Mouse (Mus musculus): ENCODE results near the gene Wnt6. TPM values are rescaled to one million over a fixed set of nuclear protein-coding genes. Genes with fewer than 3 reads are reported as not detected.

Wnt6 gene
- polyA plus RNA-seq, 1 experiment from 2014 or later, result 51.8 TPM

DNA sequence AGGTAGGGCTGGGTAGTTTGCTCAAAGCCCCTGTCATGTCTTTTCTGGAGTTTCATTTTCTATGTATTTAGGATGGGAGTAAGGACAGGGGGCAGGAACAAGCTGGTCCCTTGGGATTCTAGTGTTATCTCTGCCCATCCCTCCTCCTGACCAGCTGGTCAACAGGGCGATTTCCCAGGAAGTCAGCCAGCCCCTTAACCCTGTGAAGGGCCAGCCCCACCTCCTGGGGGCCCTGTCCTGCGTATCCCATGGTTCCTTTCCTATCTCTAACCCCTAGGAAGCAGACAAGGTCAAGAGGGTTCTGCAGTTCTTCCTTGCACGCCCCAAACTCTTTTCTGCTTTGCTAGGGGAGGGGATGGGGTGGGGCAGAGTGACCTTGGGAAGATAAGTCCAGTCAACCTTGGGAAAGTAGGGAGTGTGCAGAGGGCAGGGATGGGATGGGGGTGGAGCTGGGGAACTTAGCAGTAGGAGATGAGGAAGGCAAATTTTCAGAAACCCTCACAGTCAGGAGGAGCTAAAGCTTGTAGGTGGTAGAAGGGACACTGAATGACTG, 7.3 kb downstream of the Wnt6 start:
- Histone ChIP-seq H3K27ac (no peak overlapping the region), H3K9ac (no peak overlapping the region), H3K27me3 (peaks cover 95% of the 10 kb centered on the region), H3K4me3 (no peak overlapping the region), H3K4me2 (replicated peaks) (no peak overlapping the region), H3K4me1 (peaks cover 20% of the 10 kb centered on the region), H3K36me3 (no peaks in the 10 kb centered on the region), H3K9me3 (no peaks in the 10 kb centered on the region)
- 30% methylated on average over 3 of the region's 3 CpGs for WGBS
- no peak for ATAC-seq (ENCODE audit: low FRiP score, low read depth)

DNA sequence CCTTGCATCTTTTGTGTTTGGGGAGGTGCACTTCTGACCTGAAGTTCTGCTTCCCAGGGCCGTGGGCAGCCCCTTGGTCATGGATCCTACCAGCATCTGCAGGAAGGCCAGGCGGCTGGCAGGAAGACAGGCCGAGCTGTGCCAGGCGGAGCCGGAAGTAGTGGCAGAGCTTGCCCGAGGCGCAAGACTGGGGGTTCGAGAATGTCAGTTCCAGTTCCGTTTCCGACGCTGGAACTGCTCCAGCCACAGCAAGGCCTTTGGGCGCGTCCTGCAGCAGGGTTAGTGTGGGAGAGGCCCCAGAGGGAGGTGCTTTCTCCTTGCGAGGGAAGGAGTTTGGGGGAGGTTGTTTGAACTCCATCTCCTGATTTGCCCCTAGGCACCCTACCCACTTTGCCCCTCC, 10.4 kb downstream of the Wnt6 start:
- Histone ChIP-seq H3K36me3 (no peaks in the 10 kb centered on the region), H3K27me3 (peaks cover 94% of the 10 kb centered on the region), H3K4me2 (replicated peaks) (no peak overlapping the region), H3K9ac (no peak overlapping the region), H3K4me1 (peaks cover 22% of the 10 kb centered on the region), H3K27ac (no peak overlapping the region), H3K4me3 (no peak overlapping the region), H3K9me3 (peaks cover 5% of the 10 kb centered on the region; the same call in 1 of the 2 replicates)
- 18% methylated on average over 14 of the region's 14 CpGs for WGBS
- ATAC-seq (ENCODE audit: low FRiP score, low read depth), result no peak

DNA sequence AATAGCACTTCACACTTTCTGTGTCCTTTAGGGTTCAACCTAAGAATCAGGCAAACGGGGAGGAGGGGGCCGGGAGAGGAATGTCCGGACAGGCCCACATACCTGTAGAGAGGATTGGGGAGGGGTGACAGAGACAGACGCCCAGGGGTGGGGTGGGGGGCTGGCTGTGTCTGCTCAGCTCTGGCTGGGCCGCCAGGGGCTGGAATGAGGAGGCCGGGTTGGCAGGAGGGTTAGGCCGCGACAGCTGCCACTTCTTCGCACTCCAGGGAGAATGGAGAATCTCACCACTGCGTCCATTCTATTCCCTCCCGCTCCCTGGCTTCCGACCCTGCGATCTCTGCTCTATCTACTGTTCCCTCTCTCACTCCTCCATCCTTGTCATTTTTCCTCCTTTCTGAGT, 11.9 kb downstream of the Wnt6 start:
- Histone ChIP-seq H3K27me3 (peaks cover 95% of the 10 kb centered on the region), H3K36me3 (no peaks in the 10 kb centered on the region), H3K4me2 (replicated peaks) (peak overlapping the region; percentile 79), H3K9ac (peak overlapping the region; percentile 59; the same call in 1 of the 2 replicates), H3K4me1 (peaks cover 26% of the 10 kb centered on the region), H3K9me3 (peaks cover 5% of the 10 kb centered on the region; the same call in 1 of the 2 replicates), H3K4me3 (peak overlapping the region; percentile 44), H3K27ac (peak overlapping the region; percentile 22; the same call in 1 of the 2 replicates)
- 3% methylated on average over 12 of the region's 13 CpGs for WGBS
- no peak for ATAC-seq (ENCODE audit: low FRiP score, low read depth)

DNA sequence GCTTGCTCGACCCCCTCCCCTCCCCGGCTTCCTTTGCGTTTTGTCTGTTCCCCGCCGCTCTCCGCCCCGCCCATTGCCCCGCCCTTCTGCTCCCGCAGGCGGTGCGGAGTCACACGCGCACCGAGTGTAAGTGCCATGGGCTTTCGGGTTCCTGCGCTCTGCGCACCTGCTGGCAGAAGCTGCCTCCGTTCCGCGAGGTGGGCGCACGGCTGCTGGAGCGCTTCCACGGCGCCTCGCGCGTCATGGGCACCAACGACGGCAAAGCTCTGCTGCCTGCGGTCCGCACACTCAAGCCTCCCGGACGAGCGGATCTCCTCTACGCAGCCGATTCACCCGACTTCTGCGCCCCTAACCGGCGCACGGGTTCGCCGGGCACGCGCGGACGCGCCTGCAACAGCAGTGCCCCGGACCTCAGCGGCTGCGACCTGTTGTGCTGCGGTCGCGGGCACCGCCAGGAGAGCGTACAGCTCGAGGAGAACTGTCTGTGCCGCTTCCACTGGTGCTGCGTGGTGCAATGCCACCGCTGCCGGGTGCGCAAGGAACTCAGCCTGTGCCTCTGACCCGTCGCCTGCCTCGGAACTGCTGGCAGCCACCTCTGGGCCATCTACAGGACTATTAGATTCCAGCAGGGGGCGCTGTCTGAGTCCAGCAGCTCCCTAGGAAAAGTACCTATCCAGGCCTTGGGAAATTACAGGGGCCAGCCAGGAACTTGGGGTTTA, 12.5 kb downstream of the Wnt6 start:
- H3K9ac ChIP-seq, result peak overlapping the region; percentile 59
- no peak for ATAC-seq (ENCODE audit: low FRiP score, low read depth)
- peak overlapping the region; percentile 79 for H3K4me2 ChIP-seq (replicated peaks)
- H3K36me3 ChIP-seq, result no peaks in the 10 kb centered on the region
- WGBS, result under 1% methylated on average over 67 of the region's 67 CpGs
- H3K9me3 ChIP-seq, result peaks cover 5% of the 10 kb centered on the region; the same call in 1 of the 2 replicates
- peak overlapping the region; percentile 44 for H3K4me3 ChIP-seq
- H3K27ac ChIP-seq, result no peak overlapping the region
- peaks cover 95% of the 10 kb centered on the region for H3K27me3 ChIP-seq
- peaks cover 32% of the 10 kb centered on the region for H3K4me1 ChIP-seq

DNA sequence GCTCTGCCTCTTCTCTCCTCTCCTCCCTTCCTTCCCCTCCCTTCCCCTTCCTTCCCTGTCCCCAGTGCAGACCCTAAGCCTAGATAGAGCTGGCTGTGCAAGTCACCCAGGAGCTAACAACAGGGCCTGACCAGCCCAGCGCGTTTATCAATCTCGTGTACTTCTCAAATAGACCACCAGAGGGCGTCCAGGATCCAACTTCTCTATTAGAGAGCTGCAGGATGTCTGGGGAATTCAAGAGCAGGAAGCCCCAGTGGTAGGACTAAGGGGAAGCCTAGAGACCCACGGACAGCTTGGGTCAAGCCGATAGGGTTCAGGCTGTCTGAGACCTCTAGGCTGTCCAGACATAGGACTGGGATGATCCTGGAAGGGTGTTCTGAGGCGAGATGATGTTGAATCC, 16.2 kb downstream of the Wnt6 start:
- 6% methylated on average over 7 of the region's 7 CpGs for WGBS
- Histone ChIP-seq H3K36me3 (no peaks in the 10 kb centered on the region), H3K9me3 (peaks cover 5% of the 10 kb centered on the region; the same call in 1 of the 2 replicates), H3K4me3 (no peak overlapping the region), H3K4me1 (peaks cover 53% of the 10 kb centered on the region), H3K4me2 (replicated peaks) (no peak overlapping the region), H3K27me3 (peaks cover 99% of the 10 kb centered on the region), H3K9ac (no peak overlapping the region), H3K27ac (no peak overlapping the region)
- no peak for ATAC-seq (ENCODE audit: low FRiP score, low read depth)

DNA sequence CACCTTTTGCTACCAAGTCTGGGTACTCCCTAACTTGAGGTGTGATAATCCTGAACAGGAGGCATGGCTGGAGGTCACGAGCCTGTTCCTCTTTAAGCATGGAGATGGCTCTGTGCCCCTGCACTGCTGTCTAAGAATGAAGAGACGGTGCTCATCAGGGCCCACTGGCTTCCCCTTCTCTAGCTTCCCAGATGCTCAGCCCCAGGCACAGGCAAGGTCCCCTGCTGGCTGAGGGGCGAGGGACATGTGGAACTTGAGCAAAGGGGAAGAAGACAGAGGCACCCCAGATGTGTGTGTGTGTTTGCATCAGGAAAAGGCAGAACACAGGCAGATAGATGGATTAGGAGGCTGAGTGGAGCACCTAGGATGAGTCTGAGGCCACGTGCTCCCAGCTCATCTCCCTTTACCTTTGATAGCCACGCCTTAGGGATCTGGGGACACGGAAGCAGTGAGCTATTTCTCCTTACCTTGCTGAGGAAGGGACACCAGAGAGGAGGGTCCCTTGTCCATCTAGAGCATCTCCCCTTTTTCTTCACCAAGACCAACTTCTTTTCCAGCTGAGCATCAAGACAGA, 17.0 kb downstream of the Wnt6 start:
- WGBS, result 17% methylated on average over 6 of the region's 6 CpGs
- H3K9ac ChIP-seq, result no peak overlapping the region
- no peak overlapping the region for H3K4me3 ChIP-seq
- H3K27ac ChIP-seq, result no peak overlapping the region
- H3K9me3 ChIP-seq, result peaks cover 5% of the 10 kb centered on the region; the same call in 1 of the 2 replicates
- ATAC-seq (ENCODE audit: low FRiP score, low read depth), result no peak
- peaks cover 53% of the 10 kb centered on the region for H3K4me1 ChIP-seq
- peaks cover 99% of the 10 kb centered on the region for H3K27me3 ChIP-seq
- no peak overlapping the region for H3K4me2 ChIP-seq (replicated peaks)
- H3K36me3 ChIP-seq, result no peaks in the 10 kb centered on the region

DNA sequence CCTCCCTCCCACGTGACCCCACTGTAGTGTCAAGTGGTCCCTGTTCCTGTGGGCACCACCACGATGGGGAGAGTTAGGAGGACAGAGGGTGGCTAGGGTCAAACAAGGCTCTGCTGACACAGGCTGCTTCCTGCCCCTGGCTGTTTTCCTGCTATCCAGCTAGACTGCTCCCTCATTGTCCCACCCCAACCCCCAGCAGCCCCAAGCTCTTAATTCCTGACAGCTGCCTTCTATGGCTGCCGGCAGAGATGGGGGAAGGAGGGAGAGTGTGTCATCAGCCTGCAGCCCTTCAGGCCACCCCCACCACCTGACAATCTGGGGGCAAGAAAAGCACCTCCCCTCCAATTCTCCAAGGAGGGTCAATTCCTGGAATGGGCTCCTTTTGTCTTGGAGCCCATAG, 18.4 kb downstream of the Wnt6 start:
- Histone ChIP-seq H3K9ac (no peak overlapping the region), H3K36me3 (no peaks in the 10 kb centered on the region)
- no peak for ATAC-seq (ENCODE audit: low FRiP score, low read depth)

DNA sequence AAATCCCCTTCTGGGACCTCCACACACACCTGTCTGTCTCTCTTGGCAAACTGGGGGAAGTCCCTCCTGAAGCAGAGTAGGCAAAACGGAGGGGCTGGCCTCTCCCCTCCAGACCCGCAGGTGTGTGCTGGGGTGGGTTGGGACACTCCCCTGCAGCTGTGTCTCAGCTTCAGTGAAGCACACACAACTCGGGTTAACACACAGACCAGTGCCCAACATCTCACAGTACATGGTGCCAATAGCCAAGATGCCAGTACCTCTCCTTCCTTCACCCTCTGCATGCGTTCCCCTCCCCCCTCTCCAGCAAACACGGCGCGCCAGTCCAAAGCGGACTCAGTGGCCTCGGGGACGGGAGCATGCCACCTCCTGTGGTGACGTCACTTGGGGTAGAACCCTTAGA, 19.6 kb downstream of the Wnt6 start, which contains the start of gene Wnt10a:
Gene Wnt10a, plus strand, starts transcription at position 268 of the 400 bp plus-strand sequence.
- H3K4me3 ChIP-seq, result peak within 1 kb of the TSS; percentile 42
- H3K9me3 ChIP-seq, result no peaks in the 10 kb centered on the region
- H3K4me2 ChIP-seq (replicated peaks), result peak within 1 kb of the TSS; percentile 72
- peak within 1 kb of the TSS; percentile 65 for H3K9ac ChIP-seq
- 2% methylated on average over 11 of the region's 11 CpGs for WGBS
- no peak within 1 kb of the TSS; the same call in 1 of the 2 replicates for H3K27ac ChIP-seq
- ATAC-seq (ENCODE audit: low FRiP score, low read depth), result no peak
- H3K27me3 ChIP-seq, result peaks cover 100% of the 10 kb centered on the region
- peaks cover 62% of the 10 kb centered on the region for H3K4me1 ChIP-seq
- H3K36me3 ChIP-seq, result no peaks in the 10 kb centered on the region

More for the DNA sequence above, 18.4 kb downstream of the Wnt6 start:
- Histone ChIP-seq H3K4me2 (replicated peaks) (no peak overlapping the region), H3K4me1 (peaks cover 57% of the 10 kb centered on the region), H3K4me3 (no peak overlapping the region), H3K27ac (no peak overlapping the region), H3K9me3 (peaks cover 2% of the 10 kb centered on the region; the same call in 1 of the 2 replicates), H3K27me3 (peaks cover 99% of the 10 kb centered on the region)
- WGBS, result 5% methylated on average over 3 of the region's 3 CpGs

DNA sequence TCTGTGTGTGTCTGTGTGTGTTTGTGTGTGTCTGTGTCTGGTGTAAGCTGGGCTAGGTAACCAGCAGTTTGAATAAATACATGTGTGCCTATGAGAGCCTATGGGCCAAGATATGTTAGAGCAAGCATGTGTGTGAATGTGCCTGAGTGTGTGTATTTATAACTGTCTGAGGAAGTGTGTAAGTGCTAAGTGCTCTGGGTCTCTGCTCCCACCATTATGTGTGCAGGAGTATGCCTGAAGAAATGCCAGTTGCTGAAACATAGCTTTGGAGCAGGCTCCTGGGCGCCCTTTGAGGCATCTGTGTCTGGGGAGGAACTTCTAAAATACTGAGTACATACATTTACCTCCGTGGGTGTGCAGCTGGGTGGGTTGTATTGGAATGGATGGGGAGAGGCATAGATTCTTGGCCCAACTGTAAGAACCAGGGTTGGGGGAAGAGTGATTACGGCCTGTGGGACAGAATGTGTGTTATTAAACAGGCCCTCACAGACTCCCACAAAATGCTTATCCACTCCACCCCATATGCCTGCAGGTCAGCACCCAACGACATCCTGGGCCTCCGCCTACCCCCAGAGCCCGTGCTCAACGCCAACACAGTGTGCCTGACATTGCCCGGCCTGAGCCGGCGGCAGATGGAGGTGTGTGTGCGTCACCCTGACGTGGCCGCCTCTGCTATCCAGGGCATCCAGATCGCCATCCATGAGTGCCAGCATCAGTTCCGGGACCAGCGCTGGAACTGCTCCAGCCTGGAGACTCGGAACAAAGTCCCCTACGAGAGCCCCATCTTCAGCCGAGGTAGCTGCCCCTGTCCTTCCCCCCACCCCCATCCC, 21.4 kb downstream of the Wnt6 start:
- Histone ChIP-seq H3K36me3 (no peaks in the 10 kb centered on the region), H3K4me1 (peaks cover 71% of the 10 kb centered on the region), H3K4me3 (no peak overlapping the region), H3K27ac (no peak overlapping the region), H3K9ac (0 out of 2 replicates have a peak overlapping the region, but pooled peaks have one; percentile 25), H3K9me3 (no peaks in the 10 kb centered on the region), H3K27me3 (peaks cover 100% of the 10 kb centered on the region), H3K4me2 (replicated peaks) (peak overlapping the region; percentile 23; the same call in 1 of the 2 replicates)
- no peak for ATAC-seq (ENCODE audit: low FRiP score, low read depth)
- 18% methylated on average over 19 of the region's 19 CpGs for WGBS

DNA sequence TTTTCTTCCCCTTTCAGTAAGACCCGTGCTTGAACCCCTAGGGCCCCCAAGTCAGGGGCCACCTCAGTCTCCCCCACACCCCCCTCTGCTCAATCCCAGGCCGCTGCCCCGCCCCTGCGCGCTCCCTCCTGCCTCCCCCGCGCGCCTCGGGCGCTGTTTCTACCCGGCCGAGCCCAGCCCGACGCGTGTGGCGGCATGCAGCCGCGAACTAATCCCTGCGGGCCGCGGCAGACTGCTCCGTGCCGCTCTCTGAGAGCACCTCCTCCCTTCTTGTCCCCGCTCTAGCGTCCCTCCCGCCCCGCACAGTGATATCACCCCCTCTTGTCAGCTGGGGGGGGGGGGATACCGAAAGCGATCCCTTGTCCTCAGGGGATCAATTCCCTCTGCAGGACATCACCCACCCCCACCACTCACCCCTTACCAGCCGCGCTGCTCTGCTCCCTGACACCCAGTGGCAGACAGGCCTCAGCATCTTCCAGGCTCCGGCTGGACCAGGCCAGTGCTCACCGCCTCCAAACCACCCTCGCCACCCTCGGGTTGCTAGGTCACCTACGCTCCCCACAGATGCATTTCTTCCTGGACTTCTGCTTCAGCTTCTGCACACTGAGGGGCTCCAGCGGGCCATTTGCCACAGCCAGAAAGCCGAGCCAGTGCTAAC, 22.9 kb downstream of the Wnt6 start:
- Histone ChIP-seq H3K4me1 (peaks cover 63% of the 10 kb centered on the region), H3K9me3 (no peaks in the 10 kb centered on the region), H3K4me3 (peak overlapping the region; percentile 35), H3K36me3 (no peaks in the 10 kb centered on the region), H3K9ac (peak overlapping the region; percentile 51), H3K4me2 (replicated peaks) (peak overlapping the region; percentile 64), H3K27ac (no peak overlapping the region; the same call in 1 of the 2 replicates), H3K27me3 (peaks cover 100% of the 10 kb centered on the region)
- WGBS, result 1% methylated on average over 37 of the region's 38 CpGs
- ATAC-seq (ENCODE audit: low FRiP score, low read depth), result no peak

DNA sequence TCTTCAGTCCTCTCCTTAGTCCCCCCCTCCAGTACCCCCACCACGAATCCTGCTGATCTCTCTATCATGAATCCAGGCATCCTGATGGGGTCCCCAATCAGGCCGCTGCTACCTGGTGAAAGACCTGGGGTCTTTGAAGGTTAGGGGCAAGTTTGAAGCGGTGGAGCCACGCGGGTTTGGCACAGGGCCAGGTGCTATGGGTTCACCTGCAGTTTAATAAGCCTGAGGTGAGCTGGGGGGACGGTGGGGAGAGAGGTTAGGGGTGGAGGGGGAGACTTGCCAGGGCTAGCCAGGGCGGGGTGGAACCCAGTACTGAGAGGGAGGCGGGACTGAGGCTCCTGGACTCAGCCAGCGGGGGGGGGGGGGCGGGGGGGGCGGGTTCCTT, 23.4 kb downstream of the Wnt6 start:
- Histone ChIP-seq H3K27ac (no peak overlapping the region), H3K4me1 (peaks cover 62% of the 10 kb centered on the region), H3K9me3 (no peaks in the 10 kb centered on the region), H3K36me3 (no peaks in the 10 kb centered on the region), H3K4me2 (replicated peaks) (peak overlapping the region; percentile 64), H3K27me3 (peaks cover 100% of the 10 kb centered on the region), H3K9ac (no peak overlapping the region; the same call in 1 of the 2 replicates), H3K4me3 (peak overlapping the region; percentile 35)
- no peak; the same call in 1 of the 2 replicates for ATAC-seq (ENCODE audit: low FRiP score, low read depth)
- WGBS, result under 1% methylated on average over 10 of the region's 11 CpGs
